In genomic region chr7:144895305-144896111, GRCm38 (mm10) we compare ENCODE assay signal across 8 mouse cellular contexts. TPM values are rescaled to one million over a fixed set of nuclear protein-coding genes. Genes with fewer than 3 reads are reported as not detected.
DNase-seq lines count a peak whose midpoint lies in the region; ATAC-seq and TF ChIP-seq lines count a peak whose summit lies in the region.

No protein-coding gene starts in this region.

- H3K9ac ChIP-seq in hindbrain, embryonic 15.5 days: peak overlapping the region; percentile 29

- H3K4me1 ChIP-seq in cerebellum, adult 2 months (ENCODE audit: control insufficient read depth, insufficient read depth, low read length): no peaks in the 10 kb centered on the region
- peaks cover 29% of the 10 kb centered on the region for H3K4me1 ChIP-seq in hindbrain, embryonic 15.5 days (replicated peaks)
- H3K4me1 ChIP-seq in megakaryocyte, embryonic 14.5 days: peaks cover 29% of the 10 kb centered on the region

- H3K36me3 ChIP-seq in hindbrain, embryonic 15.5 days: no peaks in the 10 kb centered on the region
- H3K36me3 ChIP-seq in megakaryocyte, embryonic 14.5 days (replicated peaks; ENCODE audit: low read length): no peaks in the 10 kb centered on the region

- H3K27me3 ChIP-seq in cerebellum, adult 2 months (ENCODE audit: control insufficient read depth, insufficient read depth, low read length): no peaks in the 10 kb centered on the region; the same call in 1 of the 2 replicates
- peaks cover 20% of the 10 kb centered on the region for H3K27me3 ChIP-seq in hindbrain, embryonic 15.5 days
- H3K27me3 ChIP-seq in megakaryocyte, embryonic 14.5 days (replicated peaks): peaks cover 72% of the 10 kb centered on the region

- TF ChIP-seq CTCF in cerebellum, adult 2 months (IDR thresholded peaks at IDR 0.05; ENCODE audit: borderline replicate concordance, insufficient read depth, low read depth, low read length): peak; percentile 87

- under 1% methylated on average over 37 of the region's 37 CpGs for WGBS in cerebellum, adult 2 months
- WGBS in hindbrain, embryonic 15.5 days: under 1% methylated on average over 37 of the region's 37 CpGs

- intact Hi-C loops in left cerebral cortex, postnatal 10 days (cut with DNase I): no loop called here

- ATAC-seq in frontal cortex, adult (ENCODE audit: low TSS enrichment): peak; percentile 83
- peak; percentile 80 for ATAC-seq in hindbrain, embryonic 15.5 days (ENCODE audit: low FRiP score, low read depth)

- DNase-seq in R1 (ENCODE audit: low read depth, low spot score): peak; percentile 84
- peak; percentile 71 to 76 for DNase-seq in cerebellum, adult 2 months
- peak; percentile 48 to 83 for DNase-seq in left cerebral cortex, postnatal 10 days (ENCODE audit: extremely low spot score in 1 of 2, low spot score in 2 of 2)
- DNase-seq in right cerebral cortex, adult 2 months (ENCODE audit: low spot score in 2 of 2): peak; percentile 75 to 78
- DNase-seq in yolk sac, embryonic 10.5 days (ENCODE audit: low spot score): peak; percentile 54

- no peak overlapping the region for H3K27ac ChIP-seq in cerebellum, adult 2 months (ENCODE audit: insufficient read depth, low read length)
- peak overlapping the region; percentile 27; the same call in 1 of the 2 replicates for H3K27ac ChIP-seq in hindbrain, embryonic 15.5 days (replicated peaks)

- TF ChIP-seq POLR2A in cerebellum, adult 2 months (IDR thresholded peaks at IDR 0.05; ENCODE audit: borderline replicate concordance, insufficient read depth, low read length): no peak

- H3K4me3 ChIP-seq in cerebellum, adult 2 months (replicated peaks; ENCODE audit: insufficient read depth, low read depth, low read length): peak overlapping the region; percentile 8
- H3K4me3 ChIP-seq in hindbrain, embryonic 15.5 days: peak overlapping the region; percentile 44
- peak overlapping the region; percentile 94 for H3K4me3 ChIP-seq in megakaryocyte, embryonic 14.5 days (replicated peaks)

- no peaks in the 10 kb centered on the region for H3K9me3 ChIP-seq in hindbrain, embryonic 15.5 days
- no peaks in the 10 kb centered on the region for H3K9me3 ChIP-seq in megakaryocyte, embryonic 14.5 days

- peak overlapping the region; percentile 87 for H3K4me2 ChIP-seq in hindbrain, embryonic 15.5 days

RNA-seq across cellular contexts. Expression of gene Fgf15, which starts 0.8 kb away (rescaled TPM):
- polyA plus RNA-seq in cerebellum, adult 2 months (2012; rRNA removed): not detected in 2 replicates
- polyA plus RNA-seq in hindbrain, embryonic 15.5 days (2015; fragmentation: Nextera tagmentation; extraction: Ambion mirVana): 25.8 and 43.7 TPM in 2 replicates
- total RNA-seq in left cerebral cortex, postnatal 10 days (2021): not detected
- polyA plus RNA-seq in megakaryocyte, embryonic 14.5 days (2012; ENCODE audit: insufficient read depth, low replicate concordance): 1.3 TPM in 1 of 2 replicates, not detected in the other

RNA-seq across cellular contexts. Expression of gene LTO1, which starts 19.4 kb away (rescaled TPM):
- 38.0 and 45.8 TPM in 2 replicates for polyA plus RNA-seq in cerebellum, adult 2 months (2012; rRNA removed)
- 32.0 and 34.1 TPM in 2 replicates for polyA plus RNA-seq in hindbrain, embryonic 15.5 days (2015; fragmentation: Nextera tagmentation; extraction: Ambion mirVana)
- total RNA-seq in left cerebral cortex, postnatal 10 days (2021): 10 to 100 TPM; 25.0 to 28.4 TPM
- 1.3 and 20.1 TPM in 2 replicates for polyA plus RNA-seq in megakaryocyte, embryonic 14.5 days (2012; ENCODE audit: insufficient read depth, low replicate concordance)

RNA-seq across cellular contexts. Expression of gene Ccnd1, which starts 44.2 kb away (rescaled TPM):
- polyA plus RNA-seq in cerebellum, adult 2 months (2012; rRNA removed): 21.8 and 23.1 TPM in 2 replicates
- 34.2 and 38.2 TPM in 2 replicates for polyA plus RNA-seq in hindbrain, embryonic 15.5 days (2015; fragmentation: Nextera tagmentation; extraction: Ambion mirVana)
- 10 to 100 TPM; 28.1 to 37.0 TPM for total RNA-seq in left cerebral cortex, postnatal 10 days (2021)
- 12.9 and 17.6 TPM in 2 replicates for polyA plus RNA-seq in megakaryocyte, embryonic 14.5 days (2012; ENCODE audit: insufficient read depth, low replicate concordance)

RNA-seq across cellular contexts. Expression of gene Fgf4, which starts 48.3 kb away (rescaled TPM):
- polyA plus RNA-seq in cerebellum, adult 2 months (2012; rRNA removed): not detected in 2 replicates
- polyA plus RNA-seq in hindbrain, embryonic 15.5 days (2015; fragmentation: Nextera tagmentation; extraction: Ambion mirVana): not detected in 2 replicates
- total RNA-seq in left cerebral cortex, postnatal 10 days (2021): not detected
- polyA plus RNA-seq in megakaryocyte, embryonic 14.5 days (2012; ENCODE audit: insufficient read depth, low replicate concordance): not detected in 2 replicates

RNA-seq across cellular contexts. Expression of gene Fgf3, which starts 57.6 kb away (rescaled TPM):
- polyA plus RNA-seq in cerebellum, adult 2 months (2012; rRNA removed): 0.63 and 0.67 TPM in 2 replicates
- polyA plus RNA-seq in hindbrain, embryonic 15.5 days (2015; fragmentation: Nextera tagmentation; extraction: Ambion mirVana): 18.4 and 35.8 TPM in 2 replicates
- under 1 TPM in 1 of 2 experiments, not detected in 1; 0.24 TPM for total RNA-seq in left cerebral cortex, postnatal 10 days (2021)
- polyA plus RNA-seq in megakaryocyte, embryonic 14.5 days (2012; ENCODE audit: insufficient read depth, low replicate concordance): 7.0 and 9.2 TPM in 2 replicates

Comparison
In these comparisons a context has a peak if more than half of its experiments do, and no peak if none do; other contexts are left out.
1. H3K4me3 ChIP-seq: peak in every context shown above with its lines; median percentile 94 in megakaryocyte, embryonic 14.5 days; 44 in hindbrain, embryonic 15.5 days; 8 in cerebellum, adult 2 months.
2. RNA of gene Fgf15, which starts 0.8 kb away (polyA plus RNA-seq): 25.8 to 43.7 TPM in hindbrain, embryonic 15.5 days; 1.3 TPM in megakaryocyte, embryonic 14.5 days and not detected in cerebellum, adult 2 months; every median in the first group is over 10 times any median in the second.
3. Peak in every context shown above with its lines, with median percentiles within 50 percentile points of each other: DNase-seq.